Mouse (Mus musculus) MEL (cell line): Measurements from ENCODE around the gene Celf2.

ENCODE experiments used
- BHLHE40 ChIP-seq: IDR thresholded peaks from 2 replicates; pipeline ENCODE4 v1.6.1; 2012; ENCODE audit warnings: low read depth, mild to moderate bottlenecking, inconsistent platforms, low read length, improper control_type of control experiment, borderline replicate concordance
- CTCF ChIP-seq, 3 experiments: IDR thresholded peaks in 2 of 3; conservative IDR thresholded peaks in 1 of 3; 2 replicates each; pipeline ENCODE4 v1.5.1; 2011 to 2012; ENCODE audit warnings: low read length in 3 of 3, low read depth in 2 of 3, mild to moderate bottlenecking in 2 of 3, improper control_type of control experiment in 1 of 3, inconsistent platforms in 1 of 3, mixed read lengths in 1 of 3, moderate library complexity in 1 of 3; ENCODE audit not compliant: control insufficient read depth in 1 of 3, insufficient read depth in 1 of 3, poor library complexity in 1 of 3, severe bottlenecking in 1 of 3
- E2F4 ChIP-seq: IDR thresholded peaks from 2 replicates; pipeline ENCODE4 v1.6.1; 2011; ENCODE audit warnings: low read depth, low read length, improper control_type of control experiment, borderline replicate concordance
- EP300 ChIP-seq, 2 experiments: IDR thresholded peaks; 2 replicates each; pipeline ENCODE4 v1.6.1; 2011; ENCODE audit warnings: improper control_type of control experiment in 2 of 2, low read length in 2 of 2, low read depth in 1 of 2, mild to moderate bottlenecking in 1 of 2
- MAZ ChIP-seq: IDR thresholded peaks from 2 replicates; pipeline ENCODE4 v1.6.1; 2012; ENCODE audit warnings: low read depth, mild to moderate bottlenecking, inconsistent platforms, low read length, improper control_type of control experiment
- MYB ChIP-seq: IDR thresholded peaks from 2 replicates; pipeline ENCODE4 v1.6.1; 2011; ENCODE audit warnings: mild to moderate bottlenecking, low read depth, low read length, improper control_type of control experiment
- NELFE ChIP-seq: IDR thresholded peaks from 2 replicates; pipeline ENCODE4 v1.6.1; 2011; ENCODE audit warnings: low read depth, low read length, improper control_type of control experiment
- POLR2A ChIP-seq, 2 experiments: IDR thresholded peaks; 2 replicates each; pipeline ENCODE4 v1.6.1; 2011 to 2012; ENCODE audit warnings: low read length in 2 of 2, mild to moderate bottlenecking in 2 of 2, control low read depth in 1 of 2, improper control_type of control experiment in 1 of 2, low read depth in 1 of 2, moderate library complexity in 1 of 2; ENCODE audit not compliant: control insufficient read depth in 1 of 2, insufficient read depth in 1 of 2, poor library complexity in 1 of 2
- POLR2AphosphoS5 ChIP-seq: IDR thresholded peaks from 2 replicates; pipeline ENCODE4 v1.6.1; 2012; ENCODE audit warnings: low read depth, borderline replicate concordance, mild to moderate bottlenecking, inconsistent platforms, low read length, moderate library complexity, mixed read lengths
- TCF12 ChIP-seq: IDR thresholded peaks from 2 replicates; pipeline ENCODE4 v1.6.1; 2014; ENCODE audit warnings: low read depth, mild to moderate bottlenecking, inconsistent platforms, low read length, improper control_type of control experiment, moderate library complexity
- USF1 ChIP-seq: IDR thresholded peaks from 2 replicates; pipeline ENCODE4 v1.6.1; 2014; ENCODE audit warnings: low read depth, mild to moderate bottlenecking, inconsistent platforms, low read length, improper control_type of control experiment, moderate library complexity
- ZC3H11A ChIP-seq: IDR thresholded peaks from 2 replicates; pipeline ENCODE4 v1.6.1; 2012; ENCODE audit warnings: low read depth, mild to moderate bottlenecking, inconsistent platforms, low read length, improper control_type of control experiment
- ZKSCAN1 ChIP-seq: IDR thresholded peaks from 2 replicates; pipeline ENCODE4 v1.6.1; 2012; ENCODE audit warnings: low read depth, mild to moderate bottlenecking, inconsistent platforms, low read length, improper control_type of control experiment, moderate library complexity

- TF ChIP-seq POLR2A (IDR thresholded peaks at IDR 0.05; ENCODE audit: control insufficient read depth in 1 of 2, insufficient read depth in 1 of 2, low read depth in 1 of 2, low read length in 2 of 2, poor library complexity in 1 of 2) (no peak), NELFE (no peak), CTCF (IDR thresholded peaks at IDR 0.05 in 2 of 3, conservative IDR thresholded peaks at IDR 0.05 in 1 of 3; ENCODE audit: control insufficient read depth in 1 of 3, insufficient read depth in 1 of 3, low read depth in 2 of 3, low read length in 3 of 3, poor library complexity in 1 of 3, severe bottlenecking in 1 of 3) (no peak), ZC3H11A (no peak), USF1 (no peak), BHLHE40 (no peak), TCF12 (no peak), EP300 (IDR thresholded peaks at IDR 0.05; ENCODE audit: low read depth in 1 of 2, low read length in 2 of 2) (no peak), POLR2AphosphoS5 (no peak), E2F4 (no peak), ZKSCAN1 (no peak), MAZ (no peak), MYB (no peak)
These were observed 276.0 kb downstream of the Celf2 start for GRCm38 (mm10) chr2:7233411-7233810.
